Comparison of ENCODE assay signal across 9 mouse cellular contexts in genomic region chr11:120259792-120260768, GRCm38 (mm10). TPM values are rescaled to one million over a fixed set of nuclear protein-coding genes. Genes with fewer than 3 reads are reported as not detected.
A peak's percentile ranks its signal among the peaks of the same experiment; 100 is the strongest.
DNase-seq lines count a peak whose midpoint lies in the region; ATAC-seq and TF ChIP-seq lines count a peak whose summit lies in the region.
"Had no signal": no experiment of that assay in that cellular context is flagged by ENCODE, and none has a peak within 500 bp of the region (broad histone marks: within the 10 kb centered on the region; RNA-seq: fewer than 3 reads in every experiment).

No protein-coding gene starts in this region.

- no peak overlapping the region for H3K4me3 ChIP-seq in limb, embryonic 11.5 days (ENCODE audit: low read depth, low read length)
- H3K4me3 ChIP-seq in stomach, postnatal 0 days (ENCODE audit: low read depth, low read length), result no peak overlapping the region
- H3K4me3 ChIP-seq: heart, embryonic 13.5 days had no signal

- 74% methylated on average over 25 of the region's 25 CpGs for WGBS in limb, embryonic 11.5 days
- 55% methylated on average over 25 of the region's 25 CpGs for WGBS in stomach, postnatal 0 days

- H3K27me3 ChIP-seq in limb, embryonic 11.5 days (ENCODE audit: control insufficient read depth, insufficient read depth, low read length), result no peaks in the 10 kb centered on the region
- H3K27me3 ChIP-seq in stomach, postnatal 0 days (ENCODE audit: control insufficient read depth, insufficient read depth, low read length), result no peaks in the 10 kb centered on the region
- H3K27me3 ChIP-seq: heart, embryonic 13.5 days had no signal

- peaks cover 4% of the 10 kb centered on the region for H3K36me3 ChIP-seq in limb, embryonic 11.5 days (ENCODE audit: control insufficient read depth, insufficient read depth, low read length)
- H3K36me3 ChIP-seq in stomach, postnatal 0 days (ENCODE audit: control insufficient read depth, insufficient read depth, low read length), result no peaks in the 10 kb centered on the region

- no peaks in the 10 kb centered on the region for H3K9me3 ChIP-seq in limb, embryonic 11.5 days (ENCODE audit: control insufficient read depth, low read length)
- H3K9me3 ChIP-seq in stomach, postnatal 0 days (ENCODE audit: control insufficient read depth, low read length), result no peaks in the 10 kb centered on the region
- H3K9me3 ChIP-seq: heart, embryonic 13.5 days had no signal

- no peak overlapping the region for H3K4me2 ChIP-seq in limb, embryonic 11.5 days (ENCODE audit: low read depth, severe bottlenecking)
- no peak overlapping the region for H3K4me2 ChIP-seq in stomach, postnatal 0 days (replicated peaks; ENCODE audit: low read depth)

- ATAC-seq in limb, embryonic 11.5 days (ENCODE audit: insufficient number of reproducible peaks, low FRiP score, low TSS enrichment, low read depth), result no peak
- no peak for ATAC-seq in stomach, postnatal 0 days (ENCODE audit: low FRiP score, low TSS enrichment)
- ATAC-seq in megakaryocyte, adult 5-6 weeks (ENCODE audit: poor library complexity, severe bottlenecking), result no peak

- no peak for TF ChIP-seq CTCF in stomach, postnatal 0 days (IDR thresholded peaks at IDR 0.05; ENCODE audit: low read depth)

- TF ChIP-seq EP300 in stomach, postnatal 0 days (optimal IDR thresholded peaks at IDR 0.05), result no peak

- peak; percentile 76 to 84 for DNase-seq in cerebellum, postnatal 10 days
- DNase-seq in cerebellum, adult 11 months, result no peak
- peak; percentile 82 to 84 for DNase-seq in right cerebral cortex, postnatal 10 days (ENCODE audit: low spot score in 2 of 2)
- DNase-seq in right cerebral cortex, postnatal 36 days (ENCODE audit: low spot score in 2 of 2), result no peak
- DNase-seq in limb, embryonic 11.5 days (ENCODE audit: low spot score), result no peak
- peak; percentile 69 for DNase-seq in stomach, postnatal 0 days (ENCODE audit: low spot score)
- DNase-seq in ovary, adult 18-20 months (ENCODE audit: low spot score), result no peak

- H3K27ac ChIP-seq in limb, embryonic 11.5 days (replicated peaks; ENCODE audit: low read depth, low read length), result peak overlapping the region; percentile 36; the same call in 1 of the 2 replicates
- H3K27ac ChIP-seq in stomach, postnatal 0 days (replicated peaks), result 0 out of 2 replicates have a peak overlapping the region, but pooled peaks have one; percentile 13

- H3K4me1 ChIP-seq in limb, embryonic 11.5 days (ENCODE audit: control insufficient read depth, insufficient read depth, low read length), result peaks cover 89% of the 10 kb centered on the region
- peaks cover 17% of the 10 kb centered on the region for H3K4me1 ChIP-seq in stomach, postnatal 0 days (replicated peaks; ENCODE audit: control insufficient read depth, insufficient read depth)

- no peak overlapping the region for H3K9ac ChIP-seq in limb, embryonic 11.5 days (ENCODE audit: low read length)
- H3K9ac ChIP-seq in stomach, postnatal 0 days (ENCODE audit: low read length), result no peak overlapping the region

RNA-seq across cellular contexts. Expression of gene Bahcc1, which starts 27.3 kb away (rescaled TPM):
- polyA plus RNA-seq in limb, embryonic 11.5 days (2014; fragmentation: Nextera tagmentation; extraction: Ambion mirVana), result 24.9 and 27.6 TPM in 2 replicates
- 2.7 and 2.9 TPM in 2 replicates for polyA plus RNA-seq in stomach, postnatal 0 days (2015; fragmentation: Nextera tagmentation; extraction: Ambion mirVana)
- 3.1 and 4.4 TPM in 2 replicates for total RNA-seq in megakaryocyte, adult 5-6 weeks (2015)
- total RNA-seq in megakaryocyte, adult 5-6 weeks (2017), result 1.3 and 1.7 TPM in 2 replicates

Comparison
In these comparisons a context has a peak if more than half of its experiments do, and no peak if none do; other contexts are left out.
1. DNase-seq: peak in cerebellum, postnatal 10 days (2 of 2), right cerebral cortex, postnatal 10 days (2 of 2) and stomach, postnatal 0 days (single experiment); none in cerebellum, adult 11 months (single experiment), right cerebral cortex, postnatal 36 days (0 of 2), limb, embryonic 11.5 days (single experiment) and ovary, adult 18-20 months (single experiment).